Mouse (Mus musculus): ENCODE measurements around the gene Cacna1i.

GRCm38 (mm10) chr15:80342394-80342793 lies 55.4 kb downstream of the Cacna1i start:
- TF ChIP-seq CTCF (conservative IDR thresholded peaks at IDR 0.05; ENCODE audit: low read length) = no peak
- TF ChIP-seq NANOG (IDR thresholded peaks at IDR 0.05; ENCODE audit: borderline replicate concordance, low read length) = no peak

Data from E14TG2a.4 (cell line).